Mouse (Mus musculus) embryonic fibroblast, embryonic 13.5 days (primary cell): Measurements from ENCODE around the gene C130079G13Rik.

Experiments used
- CTCF ChIP-seq: IDR thresholded peaks from 2 replicates; pipeline ENCODE4 v1.5.1; 2011; ENCODE audit warnings: mild to moderate bottlenecking, control low read depth, low read length, moderate library complexity, borderline replicate concordance; ENCODE audit not compliant: insufficient read depth
- POLR2A ChIP-seq: IDR thresholded peaks from 2 replicates; pipeline ENCODE4 v1.6.1; 2011; ENCODE audit warnings: low read depth, mild to moderate bottlenecking, control low read depth, low read length, moderate library complexity

DNA sequence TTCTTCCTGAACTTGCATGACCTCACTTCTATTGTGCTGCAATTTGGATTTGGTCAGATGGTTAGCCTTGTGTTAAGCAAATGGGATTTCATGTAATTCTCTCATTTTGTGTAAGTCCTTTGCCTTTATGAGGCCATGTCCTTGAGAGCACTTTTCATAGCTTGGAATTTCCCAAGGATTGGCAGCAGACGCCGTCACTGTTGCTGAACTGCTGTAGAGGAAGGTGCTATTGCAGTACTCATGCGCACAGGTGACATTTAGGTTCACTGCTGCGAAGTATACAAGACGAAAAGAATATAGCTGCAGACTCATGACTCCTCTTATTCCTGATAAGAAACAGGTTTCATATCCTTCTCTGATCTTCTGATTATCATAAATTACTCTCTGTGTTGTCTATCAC is 45.9 kb downstream of the C130079G13Rik start:
- no peak for TF ChIP-seq CTCF
- TF ChIP-seq POLR2A = no peak
